Mouse (Mus musculus): Measurements from ENCODE around the gene Pde4b. TPM values are rescaled to one million over a fixed set of nuclear protein-coding genes. Genes with fewer than 3 reads are reported as not detected.

Pde4b gene
- total RNA-seq, 2 experiments from 2014 or later: 85.9 to 89.8 TPM

DNA sequence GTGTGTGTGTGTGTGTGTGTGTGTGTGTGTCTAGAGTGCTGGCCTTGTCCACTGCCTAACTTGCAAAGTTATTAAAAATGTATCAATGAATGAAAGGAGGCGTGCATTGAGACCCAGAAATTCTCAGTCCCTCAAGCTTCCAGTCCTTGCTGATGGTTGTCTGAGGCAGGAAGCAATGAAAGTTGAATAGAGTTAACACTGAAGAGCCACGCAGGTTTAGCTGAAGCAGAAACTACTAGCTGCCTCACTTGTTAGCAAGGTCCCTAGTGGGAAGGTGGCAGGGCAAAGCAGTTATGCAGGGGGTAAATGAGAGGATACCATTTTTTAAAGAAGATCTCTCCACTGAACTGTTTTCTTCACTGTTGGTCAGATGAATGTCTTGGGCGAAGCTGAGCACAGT, 485.2 kb downstream of the Pde4b start:
- intact Hi-C loops (cut with DNase I): loop anchor here (5.0 kb wide), 1 partner anchor 65 kb away; no protein-coding TSS in a partner anchor
- DNase-seq (ENCODE audit: extremely low spot score in 1 of 2, low spot score in 2 of 2): no peak

DNA sequence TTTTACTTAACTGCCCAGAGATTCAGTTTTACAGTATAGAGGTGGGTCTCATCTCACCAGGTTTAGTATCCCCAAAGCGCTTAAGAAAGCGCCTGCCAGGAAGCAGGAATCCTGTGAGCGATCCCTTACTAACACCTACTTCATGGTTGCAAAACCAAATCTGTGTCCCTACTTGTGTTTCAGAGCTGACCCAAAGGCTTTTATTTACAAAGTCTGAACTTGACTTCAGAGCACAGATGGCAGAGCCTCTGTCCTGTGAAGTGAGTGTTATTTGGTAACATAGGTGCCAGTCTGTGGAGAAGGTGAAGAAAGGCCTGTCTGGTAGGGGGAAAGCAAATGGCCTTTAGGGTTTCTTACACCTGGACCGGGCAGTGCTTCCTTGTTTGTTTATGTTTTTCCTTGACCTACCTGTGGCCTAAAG, 486.0 kb downstream of the Pde4b start:
- DNase-seq (ENCODE audit: extremely low spot score in 1 of 2, low spot score in 2 of 2): no peak
- intact Hi-C loops (cut with DNase I): loop anchor here (5.0 kb wide), 1 partner anchor 66 kb away; no protein-coding TSS in a partner anchor

GRCm38 (mm10) chr4:102574226-102574625, 486.9 kb downstream of the Pde4b start:
- intact Hi-C loops (cut with DNase I): loop anchor here (5.0 kb wide), 1 partner anchor 67 kb away; no protein-coding TSS in a partner anchor
- peak in 1 of 2 experiments; percentile 39 for DNase-seq (ENCODE audit: extremely low spot score in 1 of 2, low spot score in 2 of 2)

DNA sequence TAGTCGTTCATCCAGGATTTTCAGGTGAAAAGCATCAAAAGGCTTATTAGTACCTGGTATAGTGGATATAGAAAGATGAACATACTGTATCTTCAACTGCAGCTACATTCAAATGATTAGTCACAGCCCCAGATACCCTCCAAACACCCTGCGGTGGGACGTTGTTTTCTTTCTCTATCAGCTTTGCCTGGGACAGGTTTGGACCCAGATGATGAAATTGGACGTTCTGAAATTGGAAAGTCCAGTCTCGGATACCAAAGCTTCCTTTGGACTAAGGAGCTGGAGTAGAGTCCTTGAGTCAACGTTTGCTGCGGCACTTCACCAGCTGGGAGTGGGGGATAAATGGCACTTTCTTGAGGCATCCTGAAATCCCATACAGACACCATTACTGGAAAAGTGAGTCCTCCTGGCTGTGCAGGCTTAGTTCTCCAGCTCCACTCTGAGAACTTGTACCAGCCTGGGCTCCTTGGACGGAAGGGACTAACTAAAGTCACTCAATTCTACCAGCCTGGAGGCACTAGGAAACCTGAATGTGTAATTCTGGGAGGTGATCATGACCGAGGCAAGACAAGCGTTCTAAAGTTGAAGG, 487.4 kb downstream of the Pde4b start:
- DNase-seq (ENCODE audit: extremely low spot score in 1 of 2, low spot score in 2 of 2): no peak
- intact Hi-C loops (cut with DNase I): loop anchor here (5.0 kb wide), 1 partner anchor 67 kb away; no protein-coding TSS in a partner anchor

GRCm38 (mm10) chr4:102576109-102576508, 488.8 kb downstream of the Pde4b start:
- DNase-seq (ENCODE audit: extremely low spot score in 1 of 2, low spot score in 2 of 2): no peak
- intact Hi-C loops (cut with DNase I): no loop called here

- intact Hi-C loops (cut with DNase I): no loop called here
- DNase-seq (ENCODE audit: extremely low spot score in 1 of 2, low spot score in 2 of 2): no peak
Measured at GRCm38 (mm10) chr4:102577636-102578035, 490.3 kb downstream of the Pde4b start.

DNA sequence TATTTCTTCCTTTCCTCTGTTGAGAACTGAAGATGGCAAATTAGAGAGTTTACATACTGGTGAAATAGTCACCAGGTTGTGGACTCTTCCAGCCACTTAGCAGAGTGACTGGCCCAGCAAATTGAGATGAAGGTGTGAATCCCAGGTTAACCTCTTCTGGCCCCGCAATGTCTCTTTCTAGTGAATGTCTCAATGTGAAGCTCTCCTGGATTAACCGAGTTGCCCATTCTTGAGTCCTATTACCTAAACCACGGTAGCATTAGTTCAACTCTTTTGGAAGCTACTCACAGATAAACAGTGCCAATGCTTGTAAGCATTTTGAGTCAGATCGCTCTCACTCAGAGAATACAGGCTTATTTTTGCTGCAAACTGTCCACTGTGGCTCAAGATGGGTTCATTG, 491.7 kb downstream of the Pde4b start:
- intact Hi-C loops (cut with DNase I): no loop called here

DNA sequence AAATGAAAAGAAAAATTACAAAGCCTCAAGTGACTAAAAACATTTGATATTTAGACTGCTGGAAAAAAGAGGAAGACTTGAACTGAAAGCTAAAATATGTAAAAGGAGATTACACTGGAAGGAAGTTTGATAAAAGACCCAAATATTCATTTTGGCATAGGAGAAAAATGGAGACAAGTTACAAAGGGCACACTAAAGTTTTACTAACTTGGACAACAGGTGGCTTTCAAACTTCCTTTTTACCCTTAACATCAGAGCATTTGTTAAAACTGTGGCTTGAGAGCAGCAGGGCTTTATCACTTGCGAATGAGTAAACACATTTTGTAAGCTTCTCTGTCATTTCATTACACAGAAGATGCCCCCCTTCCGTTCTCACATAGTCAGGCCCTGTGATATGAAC, 492.4 kb downstream of the Pde4b start:
- no peak for DNase-seq (ENCODE audit: extremely low spot score in 1 of 2, low spot score in 2 of 2)
- intact Hi-C loops (cut with DNase I): no loop called here

More for the DNA sequence above, 491.7 kb downstream of the Pde4b start:
- DNase-seq (ENCODE audit: extremely low spot score in 1 of 2, low spot score in 2 of 2): no peak

DNA sequence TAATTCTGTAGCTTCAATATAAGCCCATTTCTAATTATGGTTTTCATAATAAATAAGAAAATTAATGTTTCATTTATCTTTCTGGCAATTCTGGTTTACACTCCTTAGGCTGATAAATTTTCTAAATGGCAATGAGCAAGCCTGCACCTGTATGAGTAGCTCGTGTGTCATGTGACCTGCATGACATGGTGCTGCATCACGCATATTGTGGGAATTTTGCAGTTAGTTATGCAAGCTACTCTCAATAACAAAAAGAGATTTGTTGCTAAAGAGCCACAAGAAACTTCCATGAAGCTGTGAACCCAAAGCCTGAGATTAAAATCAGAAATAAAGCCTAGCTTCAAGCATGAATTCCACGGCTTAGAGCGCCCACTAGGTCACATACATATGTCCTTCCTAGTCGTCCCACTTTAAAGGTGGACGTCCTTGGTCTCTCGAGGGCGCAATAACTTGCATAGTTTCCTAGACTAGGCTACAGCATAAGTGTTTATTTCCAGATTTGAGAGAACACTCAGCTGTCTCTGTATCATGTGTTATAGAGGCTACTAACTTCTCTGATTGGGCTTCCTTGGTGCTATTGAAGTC, 494.9 kb downstream of the Pde4b start:
- intact Hi-C loops (cut with DNase I): no loop called here

GRCm38 (mm10) chr4:102582963-102583362, 495.6 kb downstream of the Pde4b start:
- intact Hi-C loops (cut with DNase I): no loop called here
- no peak for DNase-seq (ENCODE audit: extremely low spot score in 1 of 2, low spot score in 2 of 2)

More for the DNA sequence above, 494.9 kb downstream of the Pde4b start:
- DNase-seq (ENCODE audit: extremely low spot score in 1 of 2, low spot score in 2 of 2): no peak

DNA sequence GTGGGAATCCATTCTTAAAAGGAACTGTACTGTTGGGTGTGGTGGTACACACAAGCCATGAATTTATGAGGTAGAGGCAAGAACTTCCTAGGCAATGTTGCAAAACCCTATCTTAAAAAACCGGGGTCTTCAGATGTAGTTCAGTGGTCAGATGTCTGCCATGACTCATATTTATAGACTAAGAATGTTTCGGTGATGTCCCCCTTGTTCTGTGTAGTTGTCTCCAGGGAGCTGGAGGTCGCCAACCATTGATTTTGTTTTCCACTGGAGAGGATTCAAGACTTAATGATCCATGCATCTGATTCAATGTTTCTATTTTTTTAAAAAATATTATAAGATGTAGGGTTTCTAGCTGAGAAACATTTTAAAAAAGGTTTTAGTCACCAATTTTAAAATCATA, 496.1 kb downstream of the Pde4b start:
- intact Hi-C loops (cut with DNase I): no loop called here

GRCm38 (mm10) chr4:102584601-102585265, 497.4 kb downstream of the Pde4b start:
- intact Hi-C loops (cut with DNase I): no loop called here

More for the DNA sequence above, 496.1 kb downstream of the Pde4b start:
- no peak for DNase-seq (ENCODE audit: extremely low spot score in 1 of 2, low spot score in 2 of 2)

GRCm38 (mm10) chr4:102585541-102585940, 498.2 kb downstream of the Pde4b start:
- no peak for DNase-seq (ENCODE audit: extremely low spot score in 1 of 2, low spot score in 2 of 2)
- intact Hi-C loops (cut with DNase I): no loop called here

More at GRCm38 (mm10) chr4:102584601-102585265, 497.4 kb downstream of the Pde4b start:
- DNase-seq (ENCODE audit: extremely low spot score in 1 of 2, low spot score in 2 of 2): no peak

- intact Hi-C loops (cut with DNase I): no loop called here
- DNase-seq (ENCODE audit: extremely low spot score in 1 of 2, low spot score in 2 of 2): no peak
Measured at GRCm38 (mm10) chr4:102586787-102587186, 499.4 kb downstream of the Pde4b start.

GRCm38 (mm10) chr4:102588668-102589455, 501.5 kb downstream of the Pde4b start:
- intact Hi-C loops (cut with DNase I): no loop called here
- peak; percentile 43 to 67 for DNase-seq (ENCODE audit: extremely low spot score in 1 of 2, low spot score in 2 of 2)

- DNase-seq (ENCODE audit: extremely low spot score in 1 of 2, low spot score in 2 of 2): peak; percentile 47
- intact Hi-C loops (cut with DNase I): loop anchor here (5.0 kb wide), 2 partner anchors 77 to 92 kb away; no protein-coding TSS in a partner anchor
Measured at GRCm38 (mm10) chr4:102589537-102590031, 502.2 kb downstream of the Pde4b start.

DNA sequence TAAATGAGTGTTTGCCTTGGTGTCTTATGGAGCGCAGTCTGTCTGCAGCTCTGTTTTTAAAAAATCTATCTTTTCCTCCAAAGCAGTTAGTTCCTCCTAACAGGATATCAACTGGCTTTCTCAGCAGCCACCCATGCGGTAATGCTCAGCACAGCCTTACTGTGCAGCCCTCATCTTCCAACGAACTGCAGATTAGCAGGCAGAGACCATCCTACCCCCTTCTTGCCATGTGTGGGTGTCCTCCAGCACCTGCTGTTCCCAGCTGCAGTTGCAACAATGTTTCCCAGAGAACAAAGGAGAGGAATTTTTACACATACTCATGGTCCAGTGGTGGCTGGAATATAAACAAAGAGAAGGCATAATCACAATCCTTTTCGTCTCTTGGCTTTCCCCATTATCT, 504.5 kb downstream of the Pde4b start:
- DNase-seq (ENCODE audit: extremely low spot score in 1 of 2, low spot score in 2 of 2): peak; percentile 34 to 44
- intact Hi-C loops (cut with DNase I): loop anchor here (5.0 kb wide), 2 partner anchors 79 to 94 kb away; no protein-coding TSS in a partner anchor

GRCm38 (mm10) chr4:102592541-102592940, 505.2 kb downstream of the Pde4b start:
- intact Hi-C loops (cut with DNase I): loop anchor here (5.0 kb wide), 2 partner anchors 80 to 95 kb away; no protein-coding TSS in a partner anchor
- no peak for DNase-seq (ENCODE audit: extremely low spot score in 1 of 2, low spot score in 2 of 2)

GRCm38 (mm10) chr4:102593631-102594030, 506.3 kb downstream of the Pde4b start:
- DNase-seq (ENCODE audit: extremely low spot score in 1 of 2, low spot score in 2 of 2): no peak
- intact Hi-C loops (cut with DNase I): loop anchor here (5.0 kb wide), 2 partner anchors 81 to 96 kb away; no protein-coding TSS in a partner anchor

All from left cerebral cortex, postnatal 10 days (tissue).